Mouse (Mus musculus) forebrain, postnatal 0 days (tissue): ENCODE data around the gene Klrb1f. TPM values are rescaled to one million over a fixed set of nuclear protein-coding genes. Genes with fewer than 3 reads are reported as not detected.

Experiments used
- ATAC-seq: fragments of 200-750 bp; cut with Nextera tagmentation; 2 replicates; pipeline ENCODE4 v1.8.0; 2017; ENCODE audit warnings: mild to moderate bottlenecking, moderate library complexity
- DNase-seq: peaks from one replicate; pipeline ENCODE4 v3.0.0-alpha.2; 2015
- H3K27ac ChIP-seq: fragments of 300-500 bp; sonication (generic); 2 replicates; pipeline ENCODE4 v1.5.1; 2014; ENCODE audit warnings: low read depth, mild to moderate bottlenecking, antibody characterized with exemption, low read length, moderate library complexity, mixed read lengths
- H3K27me3 ChIP-seq: fragments of 300-500 bp; sonication (generic); 2 replicates; pipeline ENCODE4 v1.6.1; 2014; ENCODE audit warnings: mild to moderate bottlenecking, low read length, mixed read lengths; ENCODE audit not compliant: insufficient read depth
- H3K36me3 ChIP-seq: fragments of 300-500 bp; sonication (generic); 2 replicates; pipeline ENCODE4 v1.6.1; 2014; ENCODE audit warnings: mild to moderate bottlenecking, moderate library complexity; ENCODE audit not compliant: insufficient read depth
- H3K4me1 ChIP-seq: fragments of 300-500 bp; sonication (generic); 2 replicates; pipeline ENCODE4 v1.6.1; 2014; ENCODE audit warnings: antibody characterized with exemption; ENCODE audit not compliant: insufficient read depth
- H3K4me2 ChIP-seq: fragments of 300-500 bp; sonication (generic); 2 replicates; pipeline ENCODE4 v1.6.1; 2014; ENCODE audit warnings: low read depth, mild to moderate bottlenecking, moderate library complexity
- H3K4me3 ChIP-seq: fragments of 300-500 bp; sonication (generic); 2 replicates; pipeline ENCODE4 v1.5.1; 2014; ENCODE audit warnings: low read depth, low read length, mixed read lengths
- H3K9ac ChIP-seq: fragments of 300-500 bp; sonication (generic); 2 replicates; pipeline ENCODE4 v1.6.1; 2014; ENCODE audit warnings: mild to moderate bottlenecking
- H3K9me3 ChIP-seq: fragments of 300-500 bp; sonication (generic); 2 replicates; pipeline ENCODE4 v1.6.1; 2016; ENCODE audit warnings: low read length
- CTCF ChIP-seq: sonication (generic); IDR thresholded peaks from 2 replicates; pipeline ENCODE4 v1.5.1; 2016; ENCODE audit warnings: antibody characterized with exemption, control low read depth, low read depth
- WGBS: fragments of 180-500 bp; shearing (Covaris S2); extraction: QIAGEN DNeasy Blood & Tissue Kit; methylation state at CpG from one replicate; pipeline ENCODE4 v1.1.7; 2014; 5-methylcytosine and 5-hydroxymethylcytosine counted together
- polyA plus RNA-seq: library from polyadenylated mRNA; unstranded; fragments of >200 nt; fragmentation: Nextera tagmentation; extraction: Ambion mirVana; gene quantifications from 2 replicates; pipeline ENCODE4 v1.2.1, GENCODE M21; 2015
- total RNA-seq: library from RNA; depleted of rRNA; stranded (reverse); fragments of >200 nt; gene quantifications from 2 replicates; pipeline ENCODE4 v1.2.3, GENCODE M21; 2014

Klrb1f gene
- total and polyA plus RNA-seq, 2 experiments from 2014 or later, result 0.28 to 0.76 TPM

DNA sequence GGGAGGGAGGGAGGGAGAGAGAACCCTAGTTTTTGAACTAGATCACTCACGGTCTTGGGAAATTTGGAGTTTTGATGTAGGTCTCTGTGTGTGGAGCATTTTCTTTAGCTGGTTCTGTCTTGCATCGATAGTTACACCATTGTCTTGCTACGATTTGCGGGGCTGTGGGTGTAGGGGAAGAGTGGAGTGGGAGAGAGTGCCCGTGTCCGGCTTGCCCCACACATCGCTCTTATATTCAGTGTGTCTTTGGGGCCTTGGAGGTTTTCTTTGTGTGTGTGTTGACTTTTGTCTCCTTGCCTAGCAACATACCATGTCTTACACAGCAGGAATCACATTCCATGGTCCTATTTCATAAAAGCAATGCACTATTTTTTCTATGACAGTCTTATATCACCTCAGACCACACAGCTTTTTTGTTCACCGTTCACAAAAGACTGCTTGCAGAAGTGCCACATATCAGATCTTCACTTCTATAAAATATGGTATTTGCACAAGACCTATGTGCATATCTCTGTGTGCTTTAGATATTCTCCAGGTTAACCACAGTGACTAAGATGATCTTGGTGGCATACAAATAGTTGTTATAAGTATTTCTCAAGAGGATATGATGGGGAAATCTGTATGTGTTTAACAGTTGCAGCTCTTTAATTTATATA lies 4.0 kb downstream of the Klrb1f start:
- ATAC-seq (peak; percentile 47; the same call in 1 of the 2 replicates), DNase-seq (peak; percentile 29)
- Histone ChIP-seq H3K36me3 (no peaks in the 10 kb centered on the region), H3K4me3 (peak overlapping the region; percentile 25), H3K9me3 (no peaks in the 10 kb centered on the region), H3K9ac (peak overlapping the region; percentile 26; the same call in 1 of the 2 replicates), H3K4me1 (no peaks in the 10 kb centered on the region), H3K27ac (no peak overlapping the region), H3K4me2 (peak overlapping the region; percentile 55), H3K27me3 (no peaks in the 10 kb centered on the region)
- 4% methylated on average over 8 of the region's 8 CpGs for WGBS
- TF ChIP-seq CTCF, result no peak

DNA sequence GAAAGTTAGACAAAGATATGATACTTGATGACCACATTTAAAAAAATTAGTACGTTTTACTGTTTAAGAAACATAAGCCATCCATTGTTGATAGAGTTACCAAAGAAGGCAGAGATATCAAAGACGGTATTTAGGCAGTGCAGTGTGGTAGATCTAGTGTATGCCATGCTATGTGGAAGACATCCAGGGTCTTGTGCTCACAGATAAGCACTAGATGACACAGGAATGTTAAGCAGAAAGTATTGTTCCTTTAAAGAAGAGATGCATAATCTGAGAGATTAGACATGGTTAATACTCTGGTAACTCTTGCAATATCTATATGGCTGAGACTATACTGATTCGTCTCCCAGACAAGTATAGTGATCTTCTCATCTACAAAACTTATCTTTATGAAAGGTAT lies 5.4 kb downstream of the Klrb1f start:
- TF ChIP-seq CTCF, result no peak
- WGBS, result 86% methylated on average over 3 of the region's 3 CpGs
- no peak overlapping the region for H3K27ac ChIP-seq
- H3K4me3 ChIP-seq, result no peak overlapping the region
- ATAC-seq (no peak), DNase-seq (no peak)
- H3K4me2 ChIP-seq, result no peak overlapping the region
- H3K9ac ChIP-seq, result no peak overlapping the region
- H3K27me3 ChIP-seq, result no peaks in the 10 kb centered on the region
- no peaks in the 10 kb centered on the region for H3K9me3 ChIP-seq
- H3K4me1 ChIP-seq, result no peaks in the 10 kb centered on the region
- H3K36me3 ChIP-seq, result no peaks in the 10 kb centered on the region

DNA sequence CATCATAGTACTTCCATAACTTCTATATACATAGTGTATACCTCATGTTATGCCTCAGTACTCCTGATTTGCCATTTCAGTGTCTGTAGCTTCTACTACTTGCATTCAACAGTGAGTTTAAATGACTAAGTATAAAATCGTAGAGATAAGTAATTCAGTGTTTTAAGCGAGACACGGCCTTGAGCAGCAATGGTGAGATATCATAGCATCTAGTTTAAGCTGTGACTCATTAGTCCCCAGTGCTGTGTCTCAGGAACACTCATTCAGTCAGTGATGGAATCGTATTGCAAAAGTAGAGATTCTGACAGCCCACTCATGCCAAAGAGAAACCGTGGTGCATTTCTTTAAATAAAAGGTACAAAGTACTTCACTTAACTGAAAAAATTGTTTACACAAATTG lies 6.0 kb downstream of the Klrb1f start:
- TF ChIP-seq CTCF, result no peak
- Histone ChIP-seq H3K4me3 (no peak overlapping the region), H3K27me3 (no peaks in the 10 kb centered on the region), H3K36me3 (no peaks in the 10 kb centered on the region), H3K9me3 (no peaks in the 10 kb centered on the region), H3K27ac (no peak overlapping the region), H3K4me2 (no peak overlapping the region), H3K4me1 (no peaks in the 10 kb centered on the region), H3K9ac (no peak overlapping the region)
- DNase-seq (no peak), ATAC-seq (no peak)
- WGBS, result 85% methylated on average over 5 of the region's 5 CpGs

DNA sequence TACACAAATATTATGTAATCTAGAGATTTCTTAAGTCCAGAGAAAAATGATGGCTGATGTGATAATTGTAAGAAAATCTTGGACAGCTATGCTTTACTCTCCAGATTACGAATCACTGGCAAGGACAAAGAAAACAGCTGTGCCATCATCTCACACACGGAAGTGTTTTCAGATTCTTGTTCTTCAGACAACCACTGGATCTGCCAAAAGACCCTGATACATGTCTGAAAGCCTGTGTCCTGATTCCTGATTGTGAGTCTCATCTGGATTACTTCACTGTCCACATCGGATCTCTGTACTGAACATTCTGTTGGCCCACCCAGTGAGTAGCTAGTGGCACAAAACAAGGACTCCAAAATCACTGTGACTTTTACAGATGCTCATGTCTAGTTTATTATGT lies 10.5 kb downstream of the Klrb1f start:
- Histone ChIP-seq H3K36me3 (no peaks in the 10 kb centered on the region), H3K4me2 (no peak overlapping the region), H3K9ac (no peak overlapping the region), H3K27ac (no peak overlapping the region), H3K27me3 (no peaks in the 10 kb centered on the region), H3K4me3 (no peak overlapping the region), H3K4me1 (no peaks in the 10 kb centered on the region), H3K9me3 (no peaks in the 10 kb centered on the region)
- no peak for ATAC-seq
- no peak for TF ChIP-seq CTCF
- 80% methylated on average over 3 of the region's 3 CpGs for WGBS
- no peak for DNase-seq

DNA sequence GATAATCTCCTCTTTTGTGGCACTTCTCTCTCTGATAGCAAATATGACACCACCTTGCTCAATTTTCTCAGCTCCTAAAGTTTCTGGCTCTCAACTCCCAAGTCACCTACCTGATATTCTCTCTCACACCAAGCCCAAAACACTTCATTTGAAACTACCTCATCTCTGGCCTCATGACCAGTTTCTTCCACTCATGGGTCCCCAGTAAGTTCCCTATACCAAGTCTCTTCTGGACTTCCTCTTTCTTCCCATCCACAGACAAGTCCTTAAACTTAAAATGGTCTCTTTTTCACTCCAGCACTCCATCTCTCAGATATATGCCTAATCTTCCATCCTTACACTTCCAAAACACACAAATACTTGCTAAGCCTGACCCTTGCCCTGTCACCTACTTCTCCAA lies 12.3 kb downstream of the Klrb1f start:
- Histone ChIP-seq H3K27me3 (no peaks in the 10 kb centered on the region), H3K4me2 (no peak overlapping the region), H3K36me3 (no peaks in the 10 kb centered on the region), H3K9me3 (no peaks in the 10 kb centered on the region), H3K4me3 (no peak overlapping the region), H3K9ac (no peak overlapping the region), H3K27ac (no peak overlapping the region), H3K4me1 (no peaks in the 10 kb centered on the region)
- ATAC-seq, result no peak
- DNase-seq, result no peak
- no peak for TF ChIP-seq CTCF

DNA sequence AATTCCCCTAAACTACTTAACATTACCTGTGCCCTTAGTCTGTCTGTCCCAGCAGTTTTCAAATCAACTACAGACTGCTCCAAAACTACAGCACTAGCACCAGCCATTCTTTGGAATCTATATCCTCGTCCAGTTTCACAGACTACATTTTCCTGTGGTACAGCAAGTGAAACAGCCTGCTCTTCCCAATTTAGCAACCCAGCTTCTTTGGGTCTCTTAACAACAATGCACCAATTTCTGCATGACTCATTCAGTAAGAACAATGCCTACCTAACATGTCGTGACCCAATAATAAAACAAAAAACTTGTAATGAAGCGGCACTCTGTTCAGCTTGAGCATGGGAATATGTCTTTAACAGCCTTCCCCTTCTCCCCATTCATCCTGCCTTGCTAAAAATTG lies 19.7 kb downstream of the Klrb1f start:
- Histone ChIP-seq H3K9ac (no peak overlapping the region), H3K4me2 (no peak overlapping the region), H3K9me3 (no peaks in the 10 kb centered on the region), H3K4me1 (no peaks in the 10 kb centered on the region), H3K27ac (no peak overlapping the region), H3K27me3 (no peaks in the 10 kb centered on the region), H3K36me3 (no peaks in the 10 kb centered on the region), H3K4me3 (no peak overlapping the region)
- DNase-seq (no peak), ATAC-seq (no peak)
- 58% methylated on average over 3 of the region's 3 CpGs for WGBS
- no peak for TF ChIP-seq CTCF

DNA sequence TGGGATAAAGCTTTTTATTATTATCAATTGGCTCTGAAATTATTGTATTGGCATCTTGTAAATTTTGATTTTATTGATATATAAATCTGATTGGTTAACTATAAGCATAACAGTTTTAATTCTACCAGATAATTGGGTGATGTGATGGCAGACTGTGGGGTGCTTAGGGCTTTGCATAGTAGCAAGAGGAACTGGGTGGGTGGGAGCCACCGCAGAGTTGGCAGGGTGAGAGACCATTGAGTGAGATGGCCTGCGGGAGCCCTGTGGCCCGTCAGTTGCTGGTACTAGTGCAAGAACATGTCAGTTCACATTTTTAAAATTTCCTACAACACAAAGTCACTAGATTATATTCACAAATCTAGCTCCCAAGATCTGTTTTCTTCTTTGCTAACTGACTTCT lies 20.2 kb downstream of the Klrb1f start:
- Histone ChIP-seq H3K36me3 (no peaks in the 10 kb centered on the region), H3K27me3 (no peaks in the 10 kb centered on the region), H3K9ac (no peak overlapping the region), H3K4me3 (no peak overlapping the region), H3K27ac (no peak overlapping the region), H3K4me2 (no peak overlapping the region), H3K9me3 (no peaks in the 10 kb centered on the region), H3K4me1 (no peaks in the 10 kb centered on the region)
- 83% methylated on average over 3 of the region's 3 CpGs for whole genome bisulfite sequencing
- TF ChIP-seq CTCF, result no peak
- DNase-seq (no peak), ATAC-seq (no peak)
